Mouse (Mus musculus): ENCODE results near the gene Golph3.
"Not testable (repeated sequence)": the region's sequence is repeated elsewhere in the genome, so short reads cannot be mapped to it uniquely, and the experiment has no call there.

The Golph3 gene

DNA sequence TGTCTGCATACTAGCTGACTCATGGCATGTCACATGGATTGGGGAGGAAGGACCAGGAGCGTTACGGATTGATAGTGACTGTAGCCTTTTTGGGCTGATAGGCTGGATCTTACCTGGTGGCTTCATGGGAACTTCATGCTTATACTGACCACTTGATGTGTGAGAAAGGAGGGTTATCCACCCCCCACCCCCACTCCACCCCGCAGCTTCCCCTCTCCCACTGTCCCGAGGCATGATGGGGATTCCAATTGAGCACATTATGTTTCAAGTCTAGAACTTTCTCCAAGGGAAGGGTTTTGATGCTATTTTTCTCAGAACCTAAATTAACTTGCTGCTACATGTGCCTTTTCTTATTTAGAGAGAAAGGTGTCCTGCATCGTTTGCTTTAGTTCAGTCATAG, 37.1 kb downstream of the Golph3 start:
- DNase-seq, result no peak

DNA sequence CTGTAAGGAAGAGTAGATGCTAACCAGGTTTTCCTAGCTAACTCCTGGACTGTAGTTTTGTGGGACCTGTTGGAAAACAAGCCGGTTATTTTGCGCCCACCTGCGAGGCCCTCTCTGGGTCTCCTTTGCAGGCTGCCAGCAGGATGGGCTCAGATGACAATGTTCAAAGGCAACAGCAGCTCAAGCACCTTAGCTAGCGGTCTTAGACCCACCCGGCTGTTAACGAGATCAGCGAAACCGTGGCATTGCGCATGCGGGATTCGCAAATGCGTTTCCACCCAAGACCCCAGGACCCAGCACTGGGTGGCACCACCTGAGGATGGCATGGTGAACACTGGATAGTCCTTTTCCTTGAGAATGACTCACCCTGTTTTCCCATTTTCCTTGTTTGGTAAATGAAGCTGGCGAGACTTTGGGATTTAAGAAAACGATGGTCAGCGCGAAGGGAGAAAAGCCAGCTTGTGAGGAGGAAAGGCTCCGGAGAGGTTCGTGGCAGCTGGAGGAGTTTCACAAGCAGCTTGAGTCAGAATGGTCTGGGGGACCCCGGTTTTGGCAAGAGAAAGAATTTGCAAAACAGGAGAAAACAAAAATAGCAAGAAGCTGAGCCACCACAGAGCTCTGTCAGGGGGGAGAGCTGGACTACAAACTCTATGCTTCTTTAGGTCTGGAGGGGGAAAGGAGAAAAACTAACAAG, 39.4 kb downstream of the Golph3 start:
- no peak for DNase-seq

- no peak for DNase-seq
Measured at GRCm38 (mm10) chr15:12362001-12362700, 40.9 kb downstream of the Golph3 start.

DNA sequence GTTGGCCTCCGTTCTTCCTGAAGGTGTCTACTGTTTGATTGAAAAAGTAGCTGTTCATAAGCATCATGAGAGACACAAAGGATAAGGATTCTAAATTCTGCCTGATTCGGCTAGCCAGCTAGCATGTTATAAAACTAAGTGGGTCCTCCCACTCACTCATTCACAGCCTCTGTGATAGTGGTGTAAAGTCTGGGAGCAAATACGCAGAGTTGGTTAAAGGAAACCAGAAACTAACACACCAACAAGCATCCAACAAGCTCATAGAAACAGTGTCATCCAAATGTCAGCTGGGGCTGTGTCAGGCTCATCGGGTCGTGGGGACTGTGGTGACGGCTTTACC, 41.4 kb downstream of the Golph3 start:
- DNase-seq, result no peak

- DNase-seq, result no peak
Measured at GRCm38 (mm10) chr15:12364096-12364495, 42.8 kb downstream of the Golph3 start.

DNA sequence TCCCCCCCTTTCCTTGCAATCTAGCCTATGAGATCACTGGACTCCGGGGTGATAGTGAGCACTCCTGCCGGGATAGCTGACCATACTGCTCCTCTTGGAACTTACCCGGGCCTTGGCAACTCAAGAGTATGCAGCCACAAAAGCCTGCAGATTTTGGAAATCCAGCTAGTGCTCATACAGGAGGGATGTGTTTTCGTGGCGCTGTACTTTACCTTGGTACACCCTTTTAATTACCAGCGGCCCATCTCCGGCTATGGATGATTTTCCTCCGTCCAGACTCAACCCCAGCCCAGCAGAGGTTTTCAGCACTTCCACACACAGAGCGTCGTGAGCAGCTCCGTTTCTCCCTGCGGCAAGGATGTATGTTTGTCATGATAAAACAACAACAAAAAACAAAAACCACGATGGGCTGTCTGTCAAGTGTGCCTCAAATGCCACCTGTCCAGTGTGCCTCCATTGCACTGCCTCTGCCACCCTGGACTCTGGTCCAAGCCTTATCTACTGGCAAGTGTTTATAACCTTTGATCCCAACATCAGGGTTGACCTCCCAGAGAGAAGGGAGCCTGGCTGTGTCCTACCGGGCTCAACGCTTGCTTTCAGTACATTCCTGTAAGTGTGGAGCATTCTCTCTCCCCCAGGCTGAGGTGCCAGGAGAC, 44.3 kb downstream of the Golph3 start:
- no peak for DNase-seq

GRCm38 (mm10) chr15:12366072-12366469, 44.8 kb downstream of the Golph3 start:
- peak in 1 of 2 experiments; percentile 21 for DNase-seq

- not testable (repeated sequence) for DNase-seq
Measured at GRCm38 (mm10) chr15:12366580-12367305, 45.5 kb downstream of the Golph3 start.

GRCm38 (mm10) chr15:12367306-12368080, 46.2 kb downstream of the Golph3 start:
- peak; percentile 53 to 54 for DNase-seq

- no peak for DNase-seq
Measured at GRCm38 (mm10) chr15:12368357-12368756, 47.1 kb downstream of the Golph3 start.

DNA sequence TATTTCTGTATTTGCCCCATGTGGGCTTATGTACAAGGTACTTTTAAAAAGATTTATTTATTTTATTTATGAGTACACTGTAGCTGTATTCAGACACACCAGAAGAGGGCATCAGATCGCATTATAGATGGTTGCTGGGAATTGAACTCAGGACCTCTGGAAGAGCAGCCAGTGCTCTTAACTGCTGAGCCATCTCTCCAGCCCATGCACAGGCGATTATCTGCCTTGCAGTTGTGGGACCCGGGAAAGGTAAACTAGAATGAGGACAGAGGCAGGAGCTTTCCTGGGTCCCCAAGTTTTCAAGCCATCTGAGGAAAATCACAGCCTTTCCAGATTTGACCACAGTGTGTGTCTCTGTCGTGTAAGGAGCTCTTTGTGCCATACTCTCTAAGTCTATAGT, 47.6 kb downstream of the Golph3 start:
- DNase-seq, result no peak

- DNase-seq, result no peak
Measured at GRCm38 (mm10) chr15:12370096-12370495, 48.8 kb downstream of the Golph3 start.

DNA sequence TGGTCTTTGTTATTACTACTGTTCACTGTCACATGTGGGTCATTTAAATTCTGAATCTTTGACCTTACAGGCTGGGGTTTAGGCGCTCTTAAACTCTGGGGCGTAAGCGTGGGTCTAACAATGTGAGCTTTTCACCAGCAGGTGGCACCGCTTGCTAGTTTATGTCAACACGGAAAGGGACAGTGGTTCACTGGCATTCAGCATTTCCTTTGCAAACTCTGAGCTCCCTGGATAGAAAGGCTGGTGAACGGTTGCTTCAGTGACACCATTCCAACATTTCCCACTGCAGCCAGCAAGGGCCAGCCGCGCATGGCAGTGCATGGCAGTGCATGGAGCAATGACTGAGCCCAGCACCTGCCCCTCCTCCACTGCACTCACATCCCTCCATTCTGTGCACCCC, 49.9 kb downstream of the Golph3 start:
- DNase-seq, result peak; percentile 76 to 87

DNA sequence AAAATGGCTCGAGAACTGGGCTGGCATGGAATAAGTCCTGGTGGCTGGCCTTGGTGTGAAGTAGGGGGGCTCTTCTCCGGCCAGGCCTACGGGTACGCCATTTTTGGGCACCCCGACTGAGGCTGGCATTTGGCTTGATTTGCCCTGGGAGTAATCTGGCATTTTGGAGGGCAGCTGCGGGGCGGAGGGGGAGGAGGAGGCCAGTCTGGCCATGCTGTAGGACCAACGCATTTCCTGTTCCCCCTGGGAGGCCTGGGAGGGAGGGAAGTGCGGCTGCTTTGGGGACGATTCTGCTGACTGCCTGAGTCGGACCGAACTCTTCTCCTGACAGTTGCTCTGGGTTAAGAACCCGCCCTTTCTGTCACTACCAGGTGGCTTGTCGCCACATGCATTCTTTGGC, 52.2 kb downstream of the Golph3 start:
- DNase-seq, result peak in 1 of 2 experiments; percentile 20

DNA sequence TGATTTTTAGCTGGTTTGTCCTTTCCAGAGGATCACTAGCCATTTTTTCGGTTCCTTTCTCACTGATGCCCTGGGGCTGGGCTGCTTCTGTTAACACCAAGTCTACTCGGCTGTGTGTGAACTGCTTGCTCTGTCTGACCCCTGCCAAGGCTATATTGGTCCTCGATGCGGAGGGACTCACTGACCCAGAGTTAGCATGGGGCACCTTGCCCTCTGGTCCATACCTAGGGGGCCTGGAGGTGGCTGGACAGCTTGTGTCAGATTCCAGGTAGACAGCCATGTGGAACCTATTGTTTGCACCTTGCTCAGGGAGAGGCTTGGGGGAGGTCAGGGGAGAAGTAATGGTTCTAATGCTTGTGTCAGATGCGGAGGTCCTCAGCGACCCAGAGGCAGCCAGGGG, 52.7 kb downstream of the Golph3 start:
- DNase-seq, result peak; percentile 59 to 60

GRCm38 (mm10) chr15:12374916-12375315, 53.7 kb downstream of the Golph3 start:
- DNase-seq, result no peak

DNA sequence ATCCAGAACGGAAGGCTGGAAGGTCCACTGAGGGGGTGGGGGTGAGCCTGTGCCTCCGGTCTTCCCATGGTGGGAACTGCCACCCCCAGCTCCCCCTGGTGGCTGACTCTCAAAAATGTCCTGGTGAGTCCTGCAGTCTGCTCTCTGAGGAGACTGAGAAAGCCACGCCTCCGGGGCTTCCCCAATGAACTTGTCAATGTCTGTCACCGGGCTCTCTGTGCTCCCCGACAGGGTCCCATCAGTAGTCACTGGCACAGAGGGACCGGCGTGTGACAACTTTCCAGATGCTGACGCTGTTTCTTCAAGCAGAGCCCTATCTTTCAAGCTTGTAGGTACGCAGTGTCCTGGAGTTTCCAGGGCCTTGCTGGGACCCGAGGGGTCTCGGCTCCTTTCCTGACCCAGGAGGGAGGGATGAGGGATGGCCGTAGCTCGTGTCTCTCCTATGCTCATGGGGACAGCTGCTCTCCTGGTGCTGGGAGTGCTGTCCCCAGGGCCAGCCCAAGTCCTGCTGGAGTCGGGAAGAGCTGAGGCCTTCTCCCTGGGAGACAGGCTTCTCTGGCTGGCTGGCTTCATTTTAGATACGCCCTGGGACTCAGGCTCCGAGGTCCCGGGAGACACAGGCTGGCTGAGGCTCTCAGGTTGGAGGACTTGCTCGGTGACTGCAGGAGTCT, 54.5 kb downstream of the Golph3 start:
- peak; percentile 82 to 90 for DNase-seq

GRCm38 (mm10) chr15:12376491-12377069, 55.3 kb downstream of the Golph3 start:
- no peak for DNase-seq

- DNase-seq, result peak; percentile 44 to 58
Measured at GRCm38 (mm10) chr15:12377800-12378199, 56.5 kb downstream of the Golph3 start.

DNA sequence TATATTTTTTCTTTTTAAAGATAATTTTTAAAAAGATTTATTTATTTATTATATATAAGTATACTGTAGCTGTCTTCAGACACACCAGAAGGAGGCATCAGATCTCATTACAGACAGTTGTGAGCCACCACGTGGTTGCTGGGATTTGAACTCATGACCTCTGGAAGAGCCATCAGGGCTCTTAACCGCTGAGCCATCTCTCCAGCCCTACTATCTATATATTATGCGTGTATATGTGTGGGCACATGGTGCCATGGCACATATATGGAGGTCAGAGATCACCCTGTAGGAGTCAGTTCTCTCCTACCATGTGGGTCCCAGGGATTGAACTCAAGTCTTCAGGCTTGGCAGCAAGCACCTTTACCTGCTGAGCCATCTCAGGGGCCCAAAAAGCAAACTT, 58.8 kb downstream of the Golph3 start:
- DNase-seq, result no peak

- DNase-seq, result peak; percentile 48 to 82
Measured at GRCm38 (mm10) chr15:12380548-12380947, 59.3 kb downstream of the Golph3 start.

DNA sequence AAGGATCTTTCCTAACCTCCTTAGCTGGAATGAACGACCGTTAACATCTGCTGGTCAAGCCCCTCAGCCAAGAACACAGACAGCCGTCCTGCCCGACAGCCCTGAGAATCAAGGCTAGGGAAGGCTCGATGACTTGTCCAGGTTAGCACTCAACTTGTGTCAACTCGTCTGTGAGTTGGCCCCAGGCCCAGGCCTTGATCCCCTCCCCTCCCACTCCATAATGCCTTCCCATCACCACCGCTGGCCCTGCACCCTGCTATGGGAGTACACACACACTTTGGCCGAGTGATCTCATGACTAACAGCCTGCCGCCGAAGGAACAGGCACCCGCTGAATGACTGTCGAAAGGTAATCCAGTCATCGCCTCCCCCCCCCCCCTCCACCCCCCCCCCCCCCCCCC, 63.4 kb downstream of the Golph3 start:
- no peak for DNase-seq
